Mouse (Mus musculus) bone marrow, adult 2 months (tissue): ENCODE data around the gene Ric8a.

ENCODE experiments used
- CTCF ChIP-seq: fragments of 200-500 bp; IDR thresholded peaks from 2 replicates; pipeline ENCODE4 v1.5.1; 2011; ENCODE audit warnings: low read length, control low read depth; ENCODE audit not compliant: control insufficient read depth, insufficient read depth
- POLR2A ChIP-seq: fragments of 200-500 bp; IDR thresholded peaks from 2 replicates; pipeline ENCODE4 v1.6.1; 2011; ENCODE audit warnings: low read depth, mild to moderate bottlenecking, control low read depth, low read length, borderline replicate concordance; ENCODE audit not compliant: control insufficient read depth

DNA sequence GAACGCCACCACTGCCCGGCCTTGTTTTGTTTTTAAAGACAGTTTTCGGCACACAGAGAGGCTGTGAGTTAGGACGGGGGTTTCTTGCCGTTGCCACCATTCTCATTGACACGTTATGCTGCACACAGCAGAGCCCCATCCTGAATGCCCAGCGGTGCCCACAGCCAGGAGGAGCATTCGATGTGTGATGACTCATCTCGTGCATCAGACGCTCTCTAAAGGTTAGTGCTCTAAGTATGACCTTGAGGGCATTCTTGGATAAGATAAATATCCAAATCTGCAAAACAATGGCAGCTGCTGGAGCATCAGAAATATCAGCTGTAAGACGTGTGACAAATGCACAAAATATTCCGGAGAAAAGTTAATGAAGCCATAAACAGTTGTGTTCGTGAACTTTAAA, 50.4 kb downstream of the Ric8a start:
- TF ChIP-seq CTCF (no peak), POLR2A (no peak)
